Mouse (Mus musculus): ENCODE measurements around the gene C1galt1. TPM values are rescaled to one million over a fixed set of nuclear protein-coding genes. Genes with fewer than 3 reads are reported as not detected.
A peak's percentile ranks its signal among the peaks of the same experiment; 100 is the strongest.

C1galt1 gene
- polyA plus RNA-seq (2014; fragmentation: Nextera tagmentation; extraction: Ambion mirVana): 5.0 TPM in 2 replicates

DNA sequence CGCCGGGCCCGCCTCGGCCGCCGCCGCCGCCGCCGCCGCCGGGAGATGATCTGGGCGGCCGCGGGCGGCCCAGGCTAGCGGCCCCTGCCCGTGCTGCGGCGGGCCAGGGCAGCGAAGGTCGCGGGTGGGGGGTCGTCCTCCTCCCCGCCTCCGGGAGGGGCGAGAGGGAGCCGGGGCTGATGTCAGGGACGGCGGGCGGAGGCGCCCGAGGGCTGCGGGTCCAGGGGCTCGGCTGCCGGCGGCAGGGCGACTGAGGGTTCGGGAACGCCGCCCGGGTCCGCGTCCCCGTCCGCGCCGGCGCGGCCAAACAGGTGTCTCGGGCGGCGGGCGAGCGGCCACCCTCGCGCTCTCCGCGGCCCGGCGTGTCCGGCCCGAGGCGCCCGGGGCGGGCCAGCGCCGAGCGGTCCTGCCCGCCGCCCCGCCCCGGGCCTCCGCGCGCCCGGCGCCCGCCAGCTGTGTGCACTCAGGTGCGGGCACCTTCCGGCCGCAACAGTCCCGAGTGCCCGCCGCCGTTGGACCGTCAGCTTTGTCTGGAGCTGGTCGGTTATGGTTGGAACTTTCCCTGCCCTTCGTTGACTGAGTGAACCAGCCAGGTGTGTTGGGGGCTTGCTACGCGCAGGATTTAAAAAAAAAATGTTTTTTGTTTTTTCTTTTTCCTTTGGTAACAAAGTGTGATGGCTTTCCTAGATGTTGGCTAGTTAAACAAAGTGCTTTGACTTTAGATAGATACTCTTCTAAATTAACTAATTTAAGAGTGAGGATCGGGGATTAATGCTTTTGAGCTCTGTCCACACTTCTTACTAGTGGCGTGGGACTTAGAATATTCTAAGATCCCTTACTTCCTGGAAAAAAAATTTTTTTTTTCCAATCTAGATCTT lies at the start of gene C1galt1:
C1galt1 (plus strand) TSS at position 41 of the 878 bp plus-strand sequence.
- no peak for DNase-seq (ENCODE audit: low spot score)
- Histone ChIP-seq H3K9ac (ENCODE audit: low read length) (peak within 1 kb of the TSS; percentile 88), H3K4me3 (ENCODE audit: low read depth, low read length) (peak within 1 kb of the TSS; percentile 77), H3K9me3 (ENCODE audit: control insufficient read depth, low read length) (no peaks in the 10 kb centered on the region), H3K36me3 (ENCODE audit: control insufficient read depth, insufficient read depth, low read length) (no peaks in the 10 kb centered on the region), H3K4me2 (ENCODE audit: low read depth) (peak within 1 kb of the TSS; percentile 67), H3K4me1 (ENCODE audit: control insufficient read depth, insufficient read depth, low read length) (0 out of 2 replicates have a peak, but pooled peaks cover 2% of the 10 kb centered on the region), H3K27me3 (ENCODE audit: control insufficient read depth, insufficient read depth, low read length) (no peaks in the 10 kb centered on the region), H3K27ac (ENCODE audit: low read depth, low read length) (peak within 1 kb of the TSS; percentile 84)
- under 1% methylated on average over 27 of the region's 93 CpGs for WGBS
- ATAC-seq (ENCODE audit: insufficient read depth, low FRiP score, low TSS enrichment): peak; percentile 82

DNA sequence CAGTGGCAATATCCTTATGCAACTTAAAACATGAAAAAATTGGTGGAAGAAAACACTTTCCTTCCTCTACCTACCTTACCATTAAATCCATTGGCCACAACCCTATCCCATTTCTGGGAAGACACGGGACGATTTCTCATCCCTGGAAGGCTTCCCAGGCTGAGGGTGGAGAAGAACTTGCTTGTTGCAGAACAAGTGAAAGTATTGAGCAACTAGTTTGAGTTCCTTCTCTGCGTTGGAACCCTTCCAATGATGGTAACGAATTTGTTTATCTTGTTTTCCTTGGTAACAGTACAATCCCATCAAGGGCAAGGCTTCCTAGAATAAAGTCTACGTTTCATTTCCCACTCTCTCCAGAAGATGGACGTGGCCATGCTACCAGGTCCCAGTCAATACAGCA lies 44.7 kb upstream of the C1galt1 start:
- Histone ChIP-seq H3K4me3 (ENCODE audit: low read depth, low read length) (no peak overlapping the region), H3K4me2 (ENCODE audit: low read depth) (no peak overlapping the region), H3K27me3 (ENCODE audit: control insufficient read depth, insufficient read depth, low read length) (no peaks in the 10 kb centered on the region), H3K9me3 (ENCODE audit: control insufficient read depth, low read length) (no peaks in the 10 kb centered on the region), H3K4me1 (ENCODE audit: control insufficient read depth, insufficient read depth, low read length) (no peaks in the 10 kb centered on the region), H3K9ac (ENCODE audit: low read length) (no peak overlapping the region), H3K36me3 (ENCODE audit: control insufficient read depth, insufficient read depth, low read length) (no peaks in the 10 kb centered on the region), H3K27ac (ENCODE audit: low read depth, low read length) (no peak overlapping the region)
- no peak for DNase-seq (ENCODE audit: low spot score)
- ATAC-seq (ENCODE audit: insufficient read depth, low FRiP score, low TSS enrichment): no peak
- 88% methylated on average over 6 of the region's 6 CpGs for WGBS

DNA sequence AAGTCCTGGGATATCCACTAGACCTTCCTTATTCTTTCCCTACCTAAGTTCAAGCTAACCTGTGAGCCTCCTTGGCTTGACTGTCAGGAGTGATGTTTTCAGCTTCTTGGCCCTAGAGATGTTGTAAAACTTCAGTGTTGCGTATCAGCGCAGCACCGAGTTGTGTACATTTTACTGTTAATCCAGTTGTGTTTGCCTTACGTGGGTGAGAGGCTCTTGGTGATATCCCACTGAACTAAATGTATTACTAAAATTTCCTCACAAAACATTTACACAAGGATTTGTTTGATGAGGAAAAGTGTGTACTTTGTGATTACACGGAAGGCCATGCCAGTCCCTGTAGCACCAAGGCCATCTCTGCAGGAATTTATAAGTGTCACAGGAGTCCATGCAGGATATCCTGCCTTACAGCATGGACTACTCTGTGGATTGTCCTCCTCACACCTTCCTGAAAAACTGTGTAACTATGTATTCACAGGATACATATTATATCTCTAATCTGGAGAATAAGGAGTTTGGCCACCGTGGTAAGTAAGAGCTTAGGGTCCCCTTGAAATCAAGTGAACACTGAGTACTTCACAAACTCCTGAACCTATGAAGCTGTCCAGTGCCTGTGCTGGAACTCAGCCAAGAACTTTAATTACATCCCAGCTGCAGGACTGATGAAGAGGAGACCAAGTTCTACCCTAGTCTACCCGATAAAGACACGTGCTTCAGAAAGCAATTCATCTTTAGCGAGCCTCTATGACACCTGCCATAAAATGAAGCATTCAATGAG lies 40.7 kb upstream of the C1galt1 start:
- no peaks in the 10 kb centered on the region for H3K9me3 ChIP-seq (ENCODE audit: control insufficient read depth, low read length)
- H3K4me2 ChIP-seq (ENCODE audit: low read depth): no peak overlapping the region
- no peaks in the 10 kb centered on the region for H3K4me1 ChIP-seq (ENCODE audit: control insufficient read depth, insufficient read depth, low read length)
- H3K27ac ChIP-seq (ENCODE audit: low read depth, low read length): no peak overlapping the region
- no peaks in the 10 kb centered on the region for H3K27me3 ChIP-seq (ENCODE audit: control insufficient read depth, insufficient read depth, low read length)
- ATAC-seq (ENCODE audit: insufficient read depth, low FRiP score, low TSS enrichment): no peak
- WGBS: 92% methylated on average over 9 of the region's 9 CpGs
- DNase-seq (ENCODE audit: low spot score): no peak
- H3K9ac ChIP-seq (ENCODE audit: low read length): no peak overlapping the region
- no peak overlapping the region for H3K4me3 ChIP-seq (ENCODE audit: low read depth, low read length)
- H3K36me3 ChIP-seq (ENCODE audit: control insufficient read depth, insufficient read depth, low read length): no peaks in the 10 kb centered on the region

DNA sequence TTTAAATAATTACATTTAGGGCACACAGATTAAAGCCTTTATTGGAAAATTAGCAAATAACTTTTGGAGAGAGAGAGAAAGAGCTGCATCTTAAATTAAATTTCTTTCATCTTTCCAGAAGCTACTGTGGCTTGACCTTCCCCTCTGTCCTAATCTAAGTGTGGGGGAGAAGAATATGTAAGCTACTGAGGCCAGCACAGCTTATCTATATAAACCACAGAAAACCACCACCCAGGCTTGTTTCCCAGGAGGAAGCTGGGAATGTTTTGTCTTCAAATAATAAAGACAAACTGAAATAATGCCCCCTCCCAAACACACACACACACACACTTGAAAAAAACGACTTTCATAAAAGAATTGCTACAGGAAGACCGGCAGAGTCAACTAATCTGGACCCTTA lies 30.5 kb upstream of the C1galt1 start:
- Histone ChIP-seq H3K36me3 (ENCODE audit: control insufficient read depth, insufficient read depth, low read length) (no peaks in the 10 kb centered on the region), H3K9me3 (ENCODE audit: control insufficient read depth, low read length) (no peaks in the 10 kb centered on the region), H3K4me3 (ENCODE audit: low read depth, low read length) (no peak overlapping the region), H3K9ac (ENCODE audit: low read length) (no peak overlapping the region), H3K4me1 (ENCODE audit: control insufficient read depth, insufficient read depth, low read length) (no peaks in the 10 kb centered on the region), H3K4me2 (ENCODE audit: low read depth) (no peak overlapping the region), H3K27me3 (ENCODE audit: control insufficient read depth, insufficient read depth, low read length) (no peaks in the 10 kb centered on the region), H3K27ac (ENCODE audit: low read depth, low read length) (no peak overlapping the region)
- WGBS: 62% methylated on average over 2 of the region's 2 CpGs
- ATAC-seq (ENCODE audit: insufficient read depth, low FRiP score, low TSS enrichment) (no peak), DNase-seq (ENCODE audit: low spot score) (no peak)

DNA sequence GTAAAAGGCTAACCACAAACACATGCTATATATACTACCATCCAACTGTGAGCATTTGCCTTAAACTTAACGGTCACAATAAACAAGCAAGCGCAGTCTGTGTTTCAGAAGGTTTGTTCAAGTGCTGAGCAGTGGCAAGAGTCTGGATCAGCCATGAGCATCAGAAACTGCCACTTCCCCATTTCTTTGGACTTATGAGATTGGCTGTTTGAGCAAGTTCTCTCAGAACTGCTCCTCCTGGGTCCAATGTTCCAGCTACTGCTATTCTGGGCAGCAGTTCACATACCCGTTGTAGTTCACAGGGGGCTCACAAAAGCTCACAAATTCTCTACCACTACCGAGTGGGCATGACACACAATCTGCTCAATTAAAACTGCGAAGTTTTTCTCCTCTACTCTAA lies 28.4 kb upstream of the C1galt1 start:
- Histone ChIP-seq H3K36me3 (ENCODE audit: control insufficient read depth, insufficient read depth, low read length) (no peaks in the 10 kb centered on the region), H3K9me3 (ENCODE audit: control insufficient read depth, low read length) (no peaks in the 10 kb centered on the region), H3K27ac (ENCODE audit: low read depth, low read length) (no peak overlapping the region), H3K4me2 (ENCODE audit: low read depth) (no peak overlapping the region), H3K4me3 (ENCODE audit: low read depth, low read length) (no peak overlapping the region), H3K27me3 (ENCODE audit: control insufficient read depth, insufficient read depth, low read length) (no peaks in the 10 kb centered on the region), H3K9ac (ENCODE audit: low read length) (no peak overlapping the region), H3K4me1 (ENCODE audit: control insufficient read depth, insufficient read depth, low read length) (no peaks in the 10 kb centered on the region)
- DNase-seq (ENCODE audit: low spot score): no peak
- 84% methylated on average over 5 of the region's 5 CpGs for WGBS
- no peak for ATAC-seq (ENCODE audit: insufficient read depth, low FRiP score, low TSS enrichment)

- Histone ChIP-seq H3K27ac (ENCODE audit: low read depth, low read length) (no peak overlapping the region), H3K4me1 (ENCODE audit: control insufficient read depth, insufficient read depth, low read length) (no peaks in the 10 kb centered on the region), H3K27me3 (ENCODE audit: control insufficient read depth, insufficient read depth, low read length) (no peaks in the 10 kb centered on the region), H3K4me3 (ENCODE audit: low read depth, low read length) (no peak overlapping the region), H3K36me3 (ENCODE audit: control insufficient read depth, insufficient read depth, low read length) (no peaks in the 10 kb centered on the region), H3K4me2 (ENCODE audit: low read depth) (no peak overlapping the region), H3K9me3 (ENCODE audit: control insufficient read depth, low read length) (no peaks in the 10 kb centered on the region), H3K9ac (ENCODE audit: low read length) (no peak overlapping the region)
- ATAC-seq (ENCODE audit: insufficient read depth, low FRiP score, low TSS enrichment) (no peak), DNase-seq (ENCODE audit: low spot score) (no peak)
- 51% methylated on average over 6 of the region's 6 CpGs for WGBS
Measured at GRCm38 (mm10) chr6:7822688-7823087, 22.0 kb upstream of the C1galt1 start.

GRCm38 (mm10) chr6:7830793-7831192 lies 13.8 kb upstream of the C1galt1 start:
- Histone ChIP-seq H3K9me3 (ENCODE audit: control insufficient read depth, low read length) (no peaks in the 10 kb centered on the region), H3K4me3 (ENCODE audit: low read depth, low read length) (no peak overlapping the region), H3K27ac (ENCODE audit: low read depth, low read length) (no peak overlapping the region), H3K9ac (ENCODE audit: low read length) (no peak overlapping the region), H3K36me3 (ENCODE audit: control insufficient read depth, insufficient read depth, low read length) (no peaks in the 10 kb centered on the region), H3K4me1 (ENCODE audit: control insufficient read depth, insufficient read depth, low read length) (no peaks in the 10 kb centered on the region), H3K4me2 (ENCODE audit: low read depth) (no peak overlapping the region), H3K27me3 (ENCODE audit: control insufficient read depth, insufficient read depth, low read length) (no peaks in the 10 kb centered on the region)
- DNase-seq (ENCODE audit: low spot score): no peak
- WGBS: 83% methylated on average over 8 of the region's 8 CpGs
- ATAC-seq (ENCODE audit: insufficient read depth, low FRiP score, low TSS enrichment): no peak

DNA sequence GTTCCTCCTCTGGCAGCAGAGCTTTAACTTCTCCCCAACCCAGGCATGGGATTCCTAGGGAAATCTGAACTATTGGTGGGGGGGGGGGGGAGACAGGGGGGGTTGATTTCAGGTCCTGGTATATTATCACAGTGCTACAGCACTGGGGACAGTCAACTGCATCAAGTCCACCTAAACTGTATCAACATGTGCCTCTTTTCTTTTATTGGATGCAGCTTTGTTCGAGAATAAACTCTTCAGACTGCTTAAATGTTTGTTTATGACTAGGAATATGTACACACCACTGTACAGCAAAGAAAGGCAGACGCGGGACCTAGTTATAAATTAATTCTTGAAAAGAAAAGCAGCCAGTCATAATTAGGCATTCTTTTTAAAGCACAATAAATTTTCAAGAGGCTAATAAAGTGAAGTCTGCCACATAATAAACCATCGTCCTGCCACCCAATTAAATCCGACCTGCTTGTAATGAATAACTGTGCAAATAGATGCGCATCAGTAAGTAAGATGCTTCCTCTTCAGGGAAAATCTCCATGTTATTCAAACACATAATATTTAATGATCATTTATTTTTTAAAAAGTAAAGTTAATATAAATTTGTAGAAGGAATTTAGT lies 12.0 kb upstream of the C1galt1 start:
- Histone ChIP-seq H3K27me3 (ENCODE audit: control insufficient read depth, insufficient read depth, low read length) (no peaks in the 10 kb centered on the region), H3K4me1 (ENCODE audit: control insufficient read depth, insufficient read depth, low read length) (no peaks in the 10 kb centered on the region), H3K9ac (ENCODE audit: low read length) (no peak overlapping the region), H3K4me3 (ENCODE audit: low read depth, low read length) (no peak overlapping the region), H3K27ac (ENCODE audit: low read depth, low read length) (no peak overlapping the region), H3K4me2 (ENCODE audit: low read depth) (no peak overlapping the region), H3K9me3 (ENCODE audit: control insufficient read depth, low read length) (no peaks in the 10 kb centered on the region), H3K36me3 (ENCODE audit: control insufficient read depth, insufficient read depth, low read length) (no peaks in the 10 kb centered on the region)
- 63% methylated on average over 6 of the region's 6 CpGs for WGBS
- DNase-seq (ENCODE audit: low spot score) (no peak), ATAC-seq (ENCODE audit: insufficient read depth, low FRiP score, low TSS enrichment) (peak; percentile 53; the same call in 1 of the 2 replicates)
